17 mouse cellular contexts compared by ENCODE assay signal in genomic region chr2:84264485-84264884, GRCm38 (mm10).
"Had no signal": no experiment of that assay in that cellular context is flagged by ENCODE, and none has a peak within 500 bp of the region (broad histone marks: within the 10 kb centered on the region; RNA-seq: fewer than 3 reads in every experiment).

No protein-coding gene starts in this region.

- H3K36me3 ChIP-seq: lung, embryonic 15.5 days; midbrain, embryonic 13.5 days; midbrain, embryonic 15.5 days; neural tube, embryonic 12.5 days; stomach, embryonic 15.5 days had no signal

- DNase-seq: lung, adult 2 months; lung, postnatal 14 days; lung, postnatal 36 days; right cerebral cortex, postnatal 14 days; thymus, adult 2 months; thymus, postnatal 25 days; thymus, postnatal 4 days had no signal

- ATAC-seq: lung, postnatal 0 days; midbrain, embryonic 13.5 days; midbrain, embryonic 15.5 days had no signal

- H3K4me3 ChIP-seq: lung, embryonic 15.5 days; megakaryocyte, embryonic 14.5 days; midbrain, embryonic 13.5 days; midbrain, embryonic 15.5 days; neural tube, embryonic 12.5 days; stomach, embryonic 15.5 days had no signal

- H3K27ac ChIP-seq: lung, embryonic 15.5 days; macrophage; midbrain, embryonic 13.5 days; midbrain, embryonic 15.5 days; neural tube, embryonic 12.5 days; stomach, embryonic 15.5 days; stomach, postnatal 0 days had no signal

- H3K9me3 ChIP-seq: lung, embryonic 15.5 days; megakaryocyte, embryonic 14.5 days; midbrain, embryonic 13.5 days; midbrain, embryonic 15.5 days; neural tube, embryonic 12.5 days; stomach, embryonic 15.5 days had no signal

- H3K4me1 ChIP-seq: lung, embryonic 15.5 days; midbrain, embryonic 13.5 days; midbrain, embryonic 15.5 days; neural tube, embryonic 12.5 days; stomach, embryonic 15.5 days had no signal

- H3K27me3 ChIP-seq: lung, embryonic 15.5 days; megakaryocyte, embryonic 14.5 days; midbrain, embryonic 13.5 days; midbrain, embryonic 15.5 days; neural tube, embryonic 12.5 days; stomach, embryonic 15.5 days had no signal

- H3K9ac ChIP-seq: lung, embryonic 15.5 days; midbrain, embryonic 13.5 days; midbrain, embryonic 15.5 days; neural tube, embryonic 12.5 days; stomach, embryonic 15.5 days had no signal

- H3K4me2 ChIP-seq: lung, embryonic 15.5 days; midbrain, embryonic 11.5 days; midbrain, embryonic 13.5 days; midbrain, embryonic 15.5 days; neural tube, embryonic 12.5 days; stomach, embryonic 15.5 days had no signal
